ENCODE assay signal across 7 mouse cellular contexts in genomic region chr10:81266211-81267105, GRCm38 (mm10). TPM values are rescaled to one million over a fixed set of nuclear protein-coding genes. Genes with fewer than 3 reads are reported as not detected.
DNase-seq lines count a peak whose midpoint lies in the region; ATAC-seq and TF ChIP-seq lines count a peak whose summit lies in the region.

Gene Mrpl54 (minus strand): TSS chr10:81266934.
Gene Apba3 (plus strand): TSS chr10:81266960.

- DNase-seq in adrenal gland, adult 8-10 months, result peak; percentile 95
- DNase-seq in embryo, embryonic 9.5 days (ENCODE audit: extremely low spot score), result peak; percentile 95
- DNase-seq in gonadal fat pad, adult 2 months (ENCODE audit: low read depth), result peak; percentile 34
- peak; percentile 97 for DNase-seq in left cerebral cortex, postnatal 4 days

- H3K36me3 ChIP-seq in intestine, postnatal 0 days (ENCODE audit: control insufficient read depth, insufficient read depth), result peaks cover 39% of the 10 kb centered on the region
- peaks cover 49% of the 10 kb centered on the region for H3K36me3 ChIP-seq in midbrain, embryonic 12.5 days
- H3K36me3 ChIP-seq in small intestine, adult 2 months (ENCODE audit: control insufficient read depth, insufficient read depth, low read length), result peaks cover 12% of the 10 kb centered on the region

- TF ChIP-seq POLR2A in small intestine, adult 2 months (IDR thresholded peaks at IDR 0.05; ENCODE audit: low read depth, low read length), result peak; percentile 30

- WGBS in intestine, postnatal 0 days, result under 1% methylated on average over 48 of the region's 48 CpGs
- 1% methylated on average over 48 of the region's 48 CpGs for WGBS in midbrain, embryonic 12.5 days
- WGBS in small intestine, adult 2 months, result under 1% methylated on average over 48 of the region's 48 CpGs

- H3K9me3 ChIP-seq in intestine, postnatal 0 days (ENCODE audit: control insufficient read depth), result no peaks in the 10 kb centered on the region
- H3K9me3 ChIP-seq in midbrain, embryonic 12.5 days, result no peaks in the 10 kb centered on the region

- intact Hi-C loops in left cerebral cortex, postnatal 4 days (cut with DNase I), result no loop called here

- H3K27me3 ChIP-seq in intestine, postnatal 0 days (replicated peaks; ENCODE audit: control insufficient read depth, insufficient read depth, low read length), result no peaks in the 10 kb centered on the region
- no peaks in the 10 kb centered on the region for H3K27me3 ChIP-seq in midbrain, embryonic 12.5 days
- H3K27me3 ChIP-seq in small intestine, adult 2 months (ENCODE audit: control insufficient read depth, insufficient read depth, low read length), result no peaks in the 10 kb centered on the region

- H3K4me1 ChIP-seq in intestine, postnatal 0 days (replicated peaks; ENCODE audit: control insufficient read depth, insufficient read depth, low read length), result 0 out of 2 replicates have a peak, but pooled peaks cover 4% of the 10 kb centered on the region
- peaks cover 15% of the 10 kb centered on the region for H3K4me1 ChIP-seq in midbrain, embryonic 12.5 days
- peaks cover 12% of the 10 kb centered on the region for H3K4me1 ChIP-seq in small intestine, adult 2 months (ENCODE audit: control insufficient read depth, insufficient read depth, insufficient read length, low read length)

- H3K27ac ChIP-seq in intestine, postnatal 0 days (ENCODE audit: low read depth, low read length), result peak within 1 kb of the TSS; percentile 43; the same call in 1 of the 2 replicates
- H3K27ac ChIP-seq in midbrain, embryonic 12.5 days (replicated peaks), result peak within 1 kb of the TSS; percentile 75
- H3K27ac ChIP-seq in small intestine, adult 2 months (ENCODE audit: insufficient read depth, low read depth, low read length), result peak within 1 kb of the TSS; percentile 82

- H3K9ac ChIP-seq in intestine, postnatal 0 days (ENCODE audit: low read depth, low read length), result peak within 1 kb of the TSS; percentile 53
- peak within 1 kb of the TSS; percentile 68 for H3K9ac ChIP-seq in midbrain, embryonic 12.5 days (replicated peaks)

- peak; percentile 89 for ATAC-seq in intestine, postnatal 0 days
- peak; percentile 93 for ATAC-seq in midbrain, embryonic 12.5 days (ENCODE audit: low FRiP score, low read depth)

- peak within 1 kb of the TSS; percentile 54 for H3K4me3 ChIP-seq in intestine, postnatal 0 days (ENCODE audit: low read depth, low read length)
- peak within 1 kb of the TSS; percentile 74 for H3K4me3 ChIP-seq in midbrain, embryonic 12.5 days
- peak within 1 kb of the TSS; percentile 75 for H3K4me3 ChIP-seq in small intestine, adult 2 months (ENCODE audit: low read depth, low read length)

- H3K4me2 ChIP-seq in intestine, postnatal 0 days (replicated peaks; ENCODE audit: low read depth), result peak within 1 kb of the TSS; percentile 65
- H3K4me2 ChIP-seq in midbrain, embryonic 12.5 days (replicated peaks), result peak within 1 kb of the TSS; percentile 79

- no peak for TF ChIP-seq CTCF in intestine, postnatal 0 days (IDR thresholded peaks at IDR 0.05; ENCODE audit: low read depth)
- TF ChIP-seq CTCF in small intestine, adult 2 months (IDR thresholded peaks at IDR 0.05; ENCODE audit: extremely low read depth, insufficient read length, insufficient replicate concordance, low read depth, low read length), result no peak

RNA-seq across cellular contexts. Expression of gene Mrpl54, which starts in this region (rescaled TPM):
- total RNA-seq in adrenal gland, adult 8-10 months (2022), result 100 to 1,000 TPM; 100 to 139 (median 113) TPM
- polyA plus RNA-seq in gonadal fat pad, adult 2 months (2012; rRNA removed), result 65.7 and 72.8 TPM in 2 replicates
- polyA plus RNA-seq in intestine, postnatal 0 days (2015; fragmentation: Nextera tagmentation; extraction: Ambion mirVana), result 268 and 287 TPM in 2 replicates
- 10 to 100 TPM; 41.9 to 50.6 TPM for total RNA-seq in left cerebral cortex, postnatal 4 days (2021)
- polyA plus RNA-seq in midbrain, embryonic 12.5 days (2016; fragmentation: Nextera tagmentation; extraction: Ambion mirVana), result 168 and 169 TPM in 2 replicates
- polyA plus RNA-seq in small intestine, adult 2 months (2012; rRNA removed), result 104 and 169 TPM in 2 replicates

RNA-seq across cellular contexts. Expression of gene Apba3, which starts in this region (rescaled TPM):
- 10 to 100 TPM; 61.9 to 72.3 (median 66.4) TPM for total RNA-seq in adrenal gland, adult 8-10 months (2022)
- 61.1 and 77.4 TPM in 2 replicates for polyA plus RNA-seq in gonadal fat pad, adult 2 months (2012; rRNA removed)
- polyA plus RNA-seq in intestine, postnatal 0 days (2015; fragmentation: Nextera tagmentation; extraction: Ambion mirVana), result 75.2 and 75.4 TPM in 2 replicates
- 10 to 100 TPM; 22.6 to 28.2 TPM for total RNA-seq in left cerebral cortex, postnatal 4 days (2021)
- polyA plus RNA-seq in midbrain, embryonic 12.5 days (2016; fragmentation: Nextera tagmentation; extraction: Ambion mirVana), result 34.8 and 36.1 TPM in 2 replicates
- 100 and 207 TPM in 2 replicates for polyA plus RNA-seq in small intestine, adult 2 months (2012; rRNA removed)

Comparison
In these comparisons a context has a peak if more than half of its experiments do, and no peak if none do; other contexts are left out.
1. Peak in every context shown above with its lines: DNase-seq, ATAC-seq, H3K4me3 ChIP-seq and H3K27ac ChIP-seq.
2. DNase-seq: peak in every context shown above with its lines; median percentile 97 in left cerebral cortex, postnatal 4 days; 95 in adrenal gland, adult 8-10 months; 95 in embryo, embryonic 9.5 days; 34 in gonadal fat pad, adult 2 months.